Mouse (Mus musculus) brain, embryonic 14.5 days (tissue): Measurements from ENCODE around the gene Fbxw9.

Source experiments
- CTCF ChIP-seq: fragments of 200-500 bp; IDR thresholded peaks from 2 replicates; pipeline ENCODE4 v1.5.1; 2012; ENCODE audit warnings: inconsistent platforms, mild to moderate bottlenecking, moderate library complexity, borderline replicate concordance; ENCODE audit not compliant: insufficient read depth, insufficient read length; ENCODE audit errors: extremely low read depth
- POLR2A ChIP-seq: fragments of 200-500 bp; IDR thresholded peaks from 2 replicates; pipeline ENCODE4 v1.6.1; 2012; ENCODE audit warnings: mild to moderate bottlenecking, inconsistent platforms, borderline replicate concordance; ENCODE audit not compliant: poor library complexity, insufficient read depth, insufficient read length, severe bottlenecking; ENCODE audit errors: extremely low read depth

DNA sequence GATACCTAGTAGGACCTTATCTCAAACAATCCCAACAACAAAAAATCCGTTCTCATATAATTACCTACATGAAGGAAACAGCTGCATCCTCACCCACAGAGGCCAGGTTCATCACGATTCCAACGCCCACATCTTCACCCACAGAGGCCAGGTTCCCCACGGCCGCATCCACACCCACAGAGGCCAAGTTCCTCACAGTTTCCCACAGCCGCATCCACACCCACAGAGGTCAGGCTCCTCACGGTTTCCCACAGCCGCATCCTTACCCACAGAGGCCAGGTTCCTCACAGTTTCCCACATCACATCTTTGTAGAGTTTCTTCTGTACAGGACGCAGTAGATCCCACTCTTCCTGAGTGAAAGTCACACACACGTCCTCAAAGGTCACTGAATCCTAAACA lies 53.4 kb downstream of the Fbxw9 start:
- no peak for TF ChIP-seq POLR2A
- no peak for TF ChIP-seq CTCF
